Mouse (Mus musculus): ENCODE results near the gene Akr7a5.

Gene Akr7a5

DNA sequence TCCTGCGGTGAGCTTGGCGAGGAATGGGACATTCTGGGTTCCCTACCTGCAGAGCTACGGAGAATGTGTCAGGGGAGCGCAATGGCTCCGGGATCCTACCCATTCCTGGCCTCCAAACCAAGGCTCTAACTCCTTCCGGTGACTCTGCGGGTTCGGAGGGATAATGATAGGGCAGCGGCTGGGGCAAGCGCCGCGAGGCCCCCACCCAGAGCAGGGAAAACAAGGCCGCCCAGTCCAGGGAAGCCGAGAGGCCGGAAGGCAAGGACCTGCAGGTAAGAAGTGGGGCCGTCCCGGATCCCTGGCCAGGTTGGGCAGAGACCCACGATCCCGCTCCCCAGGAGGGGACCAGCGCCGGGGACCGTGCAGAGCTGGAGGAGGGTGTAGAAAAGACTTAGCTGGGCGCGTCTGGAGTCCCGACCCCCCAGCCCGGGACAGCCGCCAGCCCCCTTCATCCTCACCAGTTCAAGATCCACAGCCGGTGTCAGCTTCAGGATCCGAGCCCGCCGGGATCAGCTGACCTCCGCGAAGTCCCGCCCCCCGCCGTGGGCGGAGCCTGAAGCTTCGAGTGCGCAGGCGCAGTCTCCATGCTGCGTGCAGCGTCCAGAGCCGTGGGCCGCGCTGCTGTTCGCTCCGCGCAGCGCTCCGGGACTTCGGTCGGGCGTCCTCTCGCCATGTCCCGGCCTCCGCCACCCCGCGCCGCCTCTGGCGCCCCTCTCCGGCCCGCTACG is at the start of gene Akr7a5, which contains the start of gene Pqlc2:
Gene Akr7a5 (plus strand): TSS at position 574 of the 728 bp plus-strand sequence.
Gene Pqlc2 (minus strand): TSS at position 538 of the 728 bp plus-strand sequence.
- DNase-seq (ENCODE audit: low read depth, low spot score): peak; percentile 94

DNA sequence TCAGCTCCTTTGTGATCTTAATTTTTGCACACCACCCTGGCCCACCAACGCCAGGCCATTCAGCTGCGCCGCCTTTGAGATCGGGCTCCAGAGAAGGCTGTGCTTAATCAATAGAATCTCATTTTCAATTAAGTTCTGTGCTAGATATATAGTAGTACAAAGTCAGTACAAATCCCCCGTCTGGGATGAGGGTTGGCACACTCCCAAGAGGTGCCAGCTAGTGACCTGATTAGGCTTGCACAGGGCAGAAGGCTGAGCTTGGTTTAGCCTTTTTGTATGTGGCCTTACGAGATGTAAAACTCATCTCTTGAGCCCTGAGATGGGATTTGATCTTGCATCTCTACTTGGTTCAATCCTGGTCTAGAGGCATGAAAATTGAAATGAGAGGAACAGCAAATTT is 47.6 kb upstream of the Akr7a5 start:
- DNase-seq (ENCODE audit: low read depth, low spot score): no peak

DNA sequence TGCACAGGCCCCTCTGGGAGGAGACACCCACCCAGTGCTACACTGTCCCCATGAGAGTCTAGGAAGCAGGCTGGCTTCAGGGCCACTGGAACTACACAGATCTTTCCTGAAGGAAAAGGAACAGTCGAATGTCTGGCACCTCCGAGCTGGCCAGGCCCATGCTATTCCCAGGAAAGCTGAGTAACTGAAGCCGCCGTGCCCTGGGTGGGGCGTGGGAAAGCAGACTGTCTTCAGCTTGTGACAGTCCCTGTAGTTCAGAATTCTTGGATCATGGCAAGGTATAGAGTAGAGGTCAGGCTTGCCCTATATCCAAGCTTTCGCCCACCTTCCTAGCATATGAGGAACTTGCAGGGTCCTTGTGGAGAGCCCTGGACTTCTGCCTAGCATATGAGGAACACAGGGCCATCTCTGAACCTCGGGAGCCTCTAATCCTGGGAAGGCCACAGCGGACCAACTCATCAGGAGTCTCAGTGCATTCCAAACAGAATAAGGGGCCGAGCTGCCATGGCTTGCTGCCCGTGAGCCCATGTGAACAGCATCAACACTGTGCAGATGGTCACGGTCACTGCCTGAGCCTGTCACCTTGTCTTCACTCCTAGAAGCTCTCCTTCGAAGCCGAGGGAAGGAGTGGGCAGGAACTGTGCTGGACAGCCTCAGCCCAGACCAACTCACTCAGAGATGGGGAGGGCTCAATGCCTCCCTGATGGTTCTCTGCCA is 44.6 kb upstream of the Akr7a5 start:
- no peak for DNase-seq (ENCODE audit: low read depth, low spot score)

DNA sequence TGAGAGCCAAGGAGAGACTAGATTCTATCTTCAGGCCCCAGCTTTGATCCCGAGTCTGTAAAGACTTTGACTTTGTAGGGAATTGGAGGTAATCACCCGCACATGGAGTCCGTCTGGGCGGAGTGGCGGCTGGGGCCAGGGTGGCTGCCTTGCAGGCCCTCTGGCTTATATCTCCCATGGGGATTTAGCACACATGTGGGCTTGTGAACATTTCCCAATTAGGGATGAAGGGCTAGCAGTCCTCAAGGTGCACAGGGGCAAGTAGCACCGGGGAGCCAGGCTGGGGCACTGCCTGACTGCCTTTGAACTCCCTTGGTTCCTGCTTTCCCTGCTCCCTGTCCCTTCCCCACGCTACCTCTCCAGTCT is 44.1 kb upstream of the Akr7a5 start:
- no peak for DNase-seq (ENCODE audit: low read depth, low spot score)

DNA sequence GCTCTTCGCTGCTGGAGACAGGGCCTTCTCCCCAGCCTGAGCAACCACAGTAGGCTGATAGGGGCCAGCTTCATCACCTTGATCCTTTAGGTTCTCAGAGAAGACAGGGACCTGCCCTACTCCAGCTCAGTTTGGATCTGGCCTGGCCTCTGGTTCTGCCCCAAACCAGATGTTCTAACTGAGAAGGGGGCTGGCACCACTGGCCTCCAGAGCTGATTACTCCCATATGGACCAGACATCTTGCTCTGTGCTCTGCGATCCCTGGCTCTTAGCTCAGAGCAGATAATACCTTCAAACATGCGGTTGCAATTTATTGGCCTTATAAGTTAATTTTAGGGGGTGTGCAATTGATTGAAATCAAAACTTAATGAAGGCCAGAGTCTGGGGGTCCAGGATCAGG is 43.2 kb upstream of the Akr7a5 start:
- no peak for DNase-seq (ENCODE audit: low read depth, low spot score)

DNA sequence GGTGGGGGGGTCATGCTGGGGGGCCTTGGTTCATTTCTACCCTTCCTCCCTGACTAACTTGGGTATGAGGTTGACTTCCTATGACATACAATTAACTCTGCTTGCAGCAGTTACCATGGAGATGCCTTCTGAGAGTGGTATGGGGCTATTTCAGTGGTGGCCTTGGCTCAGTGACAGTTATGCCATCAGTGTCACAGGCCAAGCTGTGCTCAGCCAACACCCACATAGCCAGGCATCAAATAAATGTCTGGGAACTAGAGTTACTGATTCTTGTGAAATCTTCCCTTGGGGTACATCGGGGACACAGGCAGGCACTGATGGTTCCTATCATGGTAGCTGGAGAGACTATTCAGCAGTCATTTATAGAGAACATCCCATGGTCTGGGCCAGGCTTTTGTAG is 42.3 kb upstream of the Akr7a5 start:
- DNase-seq (ENCODE audit: low read depth, low spot score): no peak

DNA sequence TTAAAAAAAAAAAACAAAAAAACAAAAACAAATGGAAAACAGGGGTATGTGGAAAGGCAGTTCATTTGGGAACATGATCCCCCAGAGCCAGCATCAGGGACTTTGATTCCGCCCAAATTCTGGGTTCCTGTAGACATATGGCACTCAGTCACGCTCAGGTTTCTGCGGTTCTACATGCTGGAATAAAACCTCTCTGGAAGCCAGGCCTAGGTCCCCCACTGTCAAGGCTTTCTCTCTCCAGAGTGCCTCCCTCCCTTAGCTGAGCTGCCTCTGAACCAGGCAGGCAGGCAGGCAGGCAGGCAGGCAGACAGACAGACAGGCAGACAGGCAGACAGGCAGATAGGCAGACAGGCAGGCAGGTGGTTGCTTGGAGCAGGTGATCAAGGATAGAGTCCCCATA is 40.4 kb upstream of the Akr7a5 start:
- no peak for DNase-seq (ENCODE audit: low read depth, low spot score)

DNA sequence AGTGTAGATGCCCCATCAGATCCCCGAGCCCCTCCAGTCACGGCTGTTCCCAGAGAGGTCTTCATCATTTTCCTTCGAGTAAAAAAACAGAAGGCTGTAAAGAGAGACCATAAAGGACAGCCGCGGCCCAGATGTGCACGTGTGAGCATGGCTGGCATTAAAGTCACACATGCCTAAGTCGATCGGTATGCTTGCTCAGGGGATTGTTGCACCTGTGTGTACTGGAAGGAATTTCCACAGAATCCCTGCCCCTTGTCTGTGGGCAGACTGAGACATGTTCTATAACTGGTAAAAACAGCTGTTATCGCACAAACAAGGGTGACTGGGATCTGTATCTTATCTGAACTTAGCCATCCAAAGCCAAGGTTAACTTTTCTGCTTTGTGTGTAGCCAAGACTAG is 39.0 kb upstream of the Akr7a5 start:
- DNase-seq (ENCODE audit: low read depth, low spot score): no peak

DNA sequence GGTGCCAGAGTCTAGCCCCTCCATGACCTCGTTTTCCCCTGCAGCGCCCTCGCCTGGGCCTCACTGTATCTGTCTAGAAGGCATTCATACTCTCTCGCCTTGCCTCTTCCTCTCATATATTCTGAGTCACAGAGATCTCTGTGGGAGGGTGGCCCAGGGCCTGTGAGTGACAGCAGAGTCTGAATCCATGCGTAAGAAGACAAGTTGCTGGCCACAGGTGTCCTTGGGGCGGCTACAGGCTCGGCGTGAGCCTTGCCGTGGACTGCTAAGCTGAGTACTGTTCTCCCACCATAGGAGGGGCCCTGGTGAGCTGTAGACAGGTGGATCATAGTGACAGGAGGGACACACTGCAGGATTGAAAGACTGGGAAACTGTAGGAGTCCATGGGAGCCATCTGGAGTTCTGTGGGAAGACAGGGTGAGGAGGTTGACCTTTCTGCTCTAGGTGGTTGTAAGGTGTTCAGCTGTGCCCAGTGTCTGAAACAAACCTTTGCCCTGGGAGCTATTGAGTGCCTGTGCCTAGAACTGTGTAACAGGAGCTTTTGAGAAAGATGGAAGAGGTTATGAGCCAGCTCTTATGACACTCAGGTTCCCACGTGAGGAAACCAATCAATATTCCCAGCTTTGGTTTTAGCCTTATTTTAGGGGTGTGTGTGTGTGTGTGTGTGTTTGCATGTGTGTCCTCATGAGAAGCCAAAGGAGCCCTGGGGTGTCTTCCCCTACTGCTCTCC is 37.4 kb upstream of the Akr7a5 start:
- DNase-seq (ENCODE audit: low read depth, low spot score): no peak

DNA sequence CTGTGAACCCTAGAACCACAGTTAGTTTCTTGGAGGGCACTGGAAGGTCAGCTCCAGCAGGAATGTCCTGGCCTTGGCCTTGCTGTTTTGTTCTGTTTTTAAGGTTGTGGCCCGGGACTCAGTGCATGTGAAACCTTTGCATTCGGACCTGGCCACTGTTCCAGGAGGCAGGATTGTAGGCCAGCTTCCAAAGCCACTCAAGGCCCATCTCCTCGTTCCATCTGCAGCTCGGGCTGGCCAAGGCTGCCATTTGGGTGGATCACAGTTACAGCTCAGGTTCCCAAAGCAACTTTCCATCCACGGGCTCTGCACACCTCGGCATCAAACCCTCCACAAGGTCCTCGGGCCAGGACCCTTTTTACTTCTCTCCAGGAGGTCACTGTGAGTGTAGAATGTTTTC is 36.0 kb upstream of the Akr7a5 start:
- DNase-seq (ENCODE audit: low read depth, low spot score): no peak

DNA sequence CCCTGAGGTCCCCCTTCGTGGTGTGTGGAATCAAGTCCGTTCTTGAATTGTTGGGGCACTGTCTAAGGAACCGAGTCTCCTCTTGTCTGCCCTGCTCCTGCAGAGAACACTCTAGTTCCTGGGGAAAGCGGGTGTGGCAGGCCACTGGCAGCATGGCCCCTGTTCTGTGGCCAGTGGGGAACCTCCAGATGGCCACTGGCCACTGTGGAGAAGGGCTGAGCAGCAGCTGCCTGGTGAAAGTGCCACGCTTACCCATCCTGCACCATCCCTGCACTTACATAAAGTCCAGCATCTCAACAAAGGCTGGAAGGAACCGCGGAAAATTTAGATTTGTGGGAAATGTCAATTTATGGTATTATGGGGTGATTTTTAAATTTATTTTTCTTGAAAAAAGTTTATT is 34.1 kb upstream of the Akr7a5 start:
- no peak for DNase-seq (ENCODE audit: low read depth, low spot score)

DNA sequence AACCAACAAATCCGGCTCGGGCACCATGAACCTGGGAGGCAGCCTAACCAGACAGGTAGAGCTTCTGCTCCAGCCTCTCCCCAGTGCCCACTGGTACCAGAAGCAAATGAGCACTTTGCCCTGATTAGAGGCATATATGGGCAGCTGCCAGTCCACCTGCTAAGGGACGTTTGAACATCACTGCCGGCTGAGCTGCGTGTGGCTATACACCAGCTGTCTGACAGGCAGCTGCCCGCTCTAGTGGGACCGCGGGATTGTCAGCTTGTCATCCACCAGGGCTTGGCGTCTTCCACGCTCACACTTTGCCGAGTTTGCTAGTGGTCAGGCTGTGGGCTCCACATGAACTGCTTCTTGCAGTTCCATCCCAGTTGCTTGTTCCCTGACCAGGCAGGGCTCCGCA is 30.0 kb upstream of the Akr7a5 start:
- no peak for DNase-seq (ENCODE audit: low read depth, low spot score)

DNA sequence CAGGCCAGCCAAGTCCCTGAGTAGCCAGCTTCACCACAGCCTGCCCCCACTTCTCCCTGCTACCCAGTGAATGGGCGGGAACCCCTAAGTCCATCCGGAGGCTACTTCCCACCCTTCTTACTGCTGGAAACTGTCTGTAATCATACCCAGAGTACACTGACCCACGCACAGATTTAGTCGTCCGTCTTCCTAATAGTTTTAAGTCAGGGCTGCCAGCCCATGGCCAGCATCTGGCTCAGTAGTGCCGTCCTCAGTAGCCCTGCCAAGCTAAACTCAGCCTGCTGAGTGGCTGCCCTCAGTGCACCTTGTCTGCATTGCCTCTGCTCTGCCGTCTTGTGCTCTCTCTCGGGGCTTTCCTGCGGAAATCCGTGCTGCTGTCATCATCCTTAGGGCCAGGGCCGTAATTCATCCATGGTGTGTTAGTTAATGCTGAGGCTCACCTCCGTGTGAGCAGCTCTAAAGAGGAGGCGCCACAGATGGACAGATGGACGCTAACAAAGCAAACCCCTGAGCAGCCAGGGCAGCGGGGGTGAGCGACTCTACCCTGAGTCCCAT is 28.7 kb upstream of the Akr7a5 start:
- DNase-seq (ENCODE audit: low read depth, low spot score): no peak

DNA sequence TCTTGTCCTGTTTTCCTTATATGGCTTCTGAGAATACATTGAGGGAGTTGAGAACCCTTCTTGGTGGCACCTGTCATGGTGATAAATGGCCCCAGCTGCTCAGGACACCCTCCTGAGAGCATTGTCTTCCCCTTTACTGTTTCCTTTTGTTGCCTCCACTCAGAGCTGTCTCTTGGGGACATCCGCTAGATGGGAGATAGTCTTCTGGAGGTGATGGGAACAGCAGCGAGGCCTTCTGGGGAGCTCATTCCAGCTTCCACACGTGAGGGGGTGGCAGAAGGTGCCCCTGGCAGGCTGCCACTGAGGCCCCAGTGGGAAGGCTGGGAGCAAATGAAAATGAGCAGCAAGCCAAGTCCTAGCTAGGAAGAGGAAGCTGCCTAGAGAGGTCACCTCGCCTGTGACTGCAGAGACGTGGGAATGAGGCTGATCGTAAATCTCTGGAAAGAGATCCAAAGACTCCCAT is 27.6 kb upstream of the Akr7a5 start:
- DNase-seq (ENCODE audit: low read depth, low spot score): no peak

DNA sequence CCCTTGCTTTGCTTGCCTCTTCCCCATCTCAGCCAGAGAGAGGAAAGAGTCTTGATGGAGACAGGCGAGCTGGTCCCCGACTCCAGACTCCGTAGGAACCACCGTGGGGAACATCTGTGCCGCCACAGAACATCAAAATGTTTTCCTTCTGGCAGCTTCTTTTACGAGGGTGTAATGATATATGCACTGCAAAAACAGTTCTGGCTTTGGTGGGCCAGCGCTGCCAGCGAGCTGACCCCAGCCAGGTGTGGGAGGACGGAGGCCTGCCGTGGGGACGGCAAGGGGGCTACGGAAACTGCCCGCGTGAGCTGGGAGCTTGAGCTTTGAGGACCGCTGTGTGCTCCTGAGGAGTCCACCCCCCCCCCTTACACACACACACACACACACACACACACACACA is 25.7 kb upstream of the Akr7a5 start:
- no peak for DNase-seq (ENCODE audit: low read depth, low spot score)

DNA sequence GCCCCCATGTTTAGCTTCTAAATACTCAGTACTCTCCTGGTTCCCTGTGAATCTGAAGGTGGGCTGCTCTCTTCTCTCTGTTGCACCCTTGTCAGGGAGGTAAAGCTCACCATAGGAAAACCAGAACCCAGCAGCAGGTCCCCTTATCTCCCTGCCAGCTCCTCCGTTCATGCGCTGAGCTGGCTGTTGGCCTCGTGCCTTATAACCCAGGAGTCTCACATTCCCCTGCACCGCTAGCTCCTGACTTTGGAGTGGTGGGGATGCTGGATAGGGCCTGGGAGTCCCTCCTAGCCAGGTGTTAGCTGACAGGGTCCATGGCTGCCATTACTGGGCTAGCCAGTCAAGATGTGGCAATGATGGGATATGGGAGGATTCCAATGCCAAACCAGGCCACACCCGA is 24.3 kb upstream of the Akr7a5 start:
- DNase-seq (ENCODE audit: low read depth, low spot score): no peak

DNA sequence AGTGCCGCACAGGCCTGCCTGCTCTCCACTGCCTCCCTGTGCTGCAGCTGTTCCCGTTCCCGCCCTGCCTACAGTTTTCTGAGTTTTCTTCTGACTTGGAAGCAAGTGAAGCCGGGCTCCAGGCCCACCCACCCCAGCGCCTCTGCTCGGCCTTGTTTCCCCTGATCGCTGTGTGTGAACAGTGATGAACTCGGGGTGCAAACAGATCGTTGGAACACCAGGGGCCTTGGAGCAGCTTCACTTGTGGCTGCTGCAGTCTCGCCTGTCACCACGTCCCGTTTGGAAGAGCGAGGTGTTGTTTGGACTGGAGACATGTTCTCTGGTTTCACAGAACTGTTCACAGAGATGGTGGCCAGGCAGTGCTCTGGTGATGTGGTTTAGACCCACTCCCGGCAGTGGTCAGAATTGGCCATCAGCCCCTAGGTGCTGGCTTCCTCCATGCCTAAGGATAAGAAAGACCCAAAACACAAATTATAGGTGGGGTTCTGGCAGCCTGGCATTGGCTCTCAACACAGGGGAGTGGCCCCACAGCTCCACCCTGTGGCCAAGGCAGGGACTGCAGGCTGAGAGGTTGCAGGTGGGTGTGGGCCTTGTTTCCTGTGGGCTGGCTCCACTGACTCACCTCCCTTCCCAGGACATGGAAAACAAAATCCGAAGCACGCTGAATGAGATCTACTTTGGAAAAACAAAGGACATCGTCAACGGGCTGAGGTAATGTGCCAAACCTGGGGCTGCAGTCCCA is 23.3 kb upstream of the Akr7a5 start:
- no peak for DNase-seq (ENCODE audit: low read depth, low spot score)

DNA sequence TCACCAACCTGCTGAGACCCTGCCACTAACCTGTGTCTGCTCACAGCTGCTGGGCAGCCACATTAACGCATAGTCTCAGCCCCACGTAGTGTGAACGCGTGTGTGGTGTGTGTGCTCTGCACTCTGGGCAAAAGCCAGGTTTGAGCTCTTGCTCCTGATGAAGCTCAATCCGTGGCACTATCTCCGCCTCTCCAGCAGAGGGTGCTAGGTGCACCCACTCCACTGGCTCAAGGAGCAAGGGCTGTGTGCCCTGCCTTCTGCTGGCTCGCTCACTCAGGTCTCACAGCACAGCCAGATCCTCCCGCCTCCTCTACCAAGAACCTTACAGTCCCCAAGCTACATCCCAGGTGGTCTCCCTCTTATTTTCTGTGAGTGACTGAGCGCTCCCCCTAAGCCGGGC is 21.5 kb upstream of the Akr7a5 start:
- no peak for DNase-seq (ENCODE audit: low read depth, low spot score)

DNA sequence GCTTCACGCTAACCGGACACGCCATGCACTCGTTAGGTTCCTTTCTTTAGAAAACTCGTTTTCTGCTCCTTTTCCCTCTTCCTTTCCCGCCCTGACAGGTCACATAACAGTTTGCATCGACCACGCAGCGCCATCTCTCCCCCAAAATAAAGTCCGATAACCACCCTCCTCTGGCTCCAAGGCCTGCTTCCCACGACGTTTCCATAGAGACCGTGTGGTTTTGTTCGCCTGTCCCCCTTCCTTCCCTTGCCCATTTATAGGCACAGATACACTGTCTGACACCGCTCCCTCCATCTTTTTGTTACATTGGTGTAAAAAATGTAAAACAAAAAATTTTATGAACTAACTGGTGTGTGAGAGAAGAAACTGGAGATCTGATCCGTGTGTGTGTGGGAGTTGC is 19.4 kb upstream of the Akr7a5 start:
- no peak for DNase-seq (ENCODE audit: low read depth, low spot score)

DNA sequence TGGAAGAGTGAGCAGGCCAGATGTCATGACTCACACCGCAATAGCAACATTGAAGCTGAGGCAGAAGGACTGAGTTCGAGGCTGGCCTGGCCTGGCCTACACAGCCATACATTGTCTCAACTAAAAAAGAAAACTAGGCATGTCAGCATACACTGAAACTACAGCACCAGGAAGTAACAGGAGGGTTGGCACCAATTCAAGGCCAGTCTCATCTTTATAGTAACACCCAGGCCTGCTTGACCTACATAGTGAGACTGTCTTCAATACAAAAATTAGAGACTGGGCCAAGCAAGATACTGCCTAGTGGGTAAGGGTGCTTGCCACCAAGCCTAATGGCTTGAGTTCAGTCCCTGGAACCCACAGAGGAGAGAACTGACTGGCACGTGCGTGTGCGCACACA is 18.5 kb upstream of the Akr7a5 start:
- no peak for DNase-seq (ENCODE audit: low read depth, low spot score)

DNA sequence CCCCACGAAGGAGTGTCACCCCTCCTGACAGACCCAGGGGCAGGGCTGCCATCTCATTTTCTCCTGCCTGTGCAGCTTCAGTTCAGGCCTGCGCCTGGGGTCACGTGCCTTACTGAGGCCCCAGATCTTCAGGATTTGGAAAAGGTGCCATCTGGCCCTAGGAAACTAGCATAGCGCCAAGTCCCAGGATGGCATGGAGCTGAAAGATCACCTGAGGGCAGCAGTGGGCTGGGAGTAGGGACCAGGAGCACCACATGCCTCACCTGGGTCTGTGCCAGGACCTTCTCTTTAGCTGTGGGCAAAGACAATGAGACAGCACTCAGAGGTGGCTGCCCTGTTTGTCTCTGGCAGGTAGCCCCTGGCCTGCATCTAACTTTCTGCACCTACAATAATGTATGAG is 13.0 kb upstream of the Akr7a5 start:
- no peak for DNase-seq (ENCODE audit: low read depth, low spot score)
